In genomic region chr9:22503581-22503980, GRCm38 (mm10) we compare ENCODE assay signal across 32 mouse cellular contexts. TPM values are rescaled to one million over a fixed set of nuclear protein-coding genes. Genes with fewer than 3 reads are reported as not detected.
A peak's percentile ranks its signal among the peaks of the same experiment; 100 is the strongest.
DNase-seq lines count a peak whose midpoint lies in the region; ATAC-seq and TF ChIP-seq lines count a peak whose summit lies in the region.
"Had no signal": no experiment of that assay in that cellular context is flagged by ENCODE, and none has a peak within 500 bp of the region (broad histone marks: within the 10 kb centered on the region; RNA-seq: fewer than 3 reads in every experiment).

No protein-coding gene starts in this region.

- H3K9ac ChIP-seq in kidney, embryonic 14.5 days (ENCODE audit: low read depth, low read length) = no peak overlapping the region
- no peak overlapping the region for H3K9ac ChIP-seq in limb, embryonic 12.5 days (replicated peaks)
- H3K9ac ChIP-seq: embryonic facial prominence, embryonic 13.5 days; embryonic facial prominence, embryonic 15.5 days; forebrain, embryonic 12.5 days; forebrain, embryonic 15.5 days had no signal

- ATAC-seq in kidney, embryonic 14.5 days (ENCODE audit: low FRiP score, low TSS enrichment) = peak; percentile 20; the same call in 1 of the 2 replicates
- ATAC-seq in limb, embryonic 12.5 days (ENCODE audit: insufficient number of reproducible peaks, insufficient read depth, low FRiP score, low TSS enrichment, low read depth) = no peak
- ATAC-seq: activated CD4-positive, CD25-positive, alpha-beta regulatory T cell, adult 4 months; CD4-positive, CD25-positive, alpha-beta regulatory T cell, adult 4 months; Patski had no signal

- no peak for TF ChIP-seq CTCF in brain, embryonic 14.5 days (IDR thresholded peaks at IDR 0.05; ENCODE audit: borderline replicate concordance, extremely low read depth, insufficient read depth, insufficient read length)

- H3K27ac ChIP-seq in kidney, embryonic 14.5 days (ENCODE audit: low read depth, low read length) = no peak overlapping the region
- H3K27ac ChIP-seq in limb, embryonic 12.5 days = peak overlapping the region; percentile 53; the same call in 1 of the 2 replicates
- H3K27ac ChIP-seq in limb, embryonic 10.5 days = no peak overlapping the region
- H3K27ac ChIP-seq: embryonic facial prominence, embryonic 13.5 days; embryonic facial prominence, embryonic 15.5 days; forebrain, embryonic 10.5 days; forebrain, embryonic 12.5 days; forebrain, embryonic 15.5 days had no signal

- 73% methylated on average over 5 of the region's 5 CpGs for WGBS in kidney, embryonic 14.5 days
- WGBS in limb, embryonic 12.5 days = 58% methylated on average over 5 of the region's 5 CpGs
- 78% methylated on average over 5 of the region's 5 CpGs for WGBS in limb, embryonic 10.5 days

- no peak overlapping the region for H3K4me2 ChIP-seq in kidney, embryonic 14.5 days (replicated peaks; ENCODE audit: low read depth, low read length)
- H3K4me2 ChIP-seq in limb, embryonic 12.5 days = no peak overlapping the region
- H3K4me2 ChIP-seq: embryonic facial prominence, embryonic 13.5 days; embryonic facial prominence, embryonic 15.5 days; forebrain, embryonic 12.5 days; forebrain, embryonic 15.5 days had no signal

- H3K9me3 ChIP-seq in kidney, embryonic 14.5 days (ENCODE audit: control insufficient read depth, low read length) = no peaks in the 10 kb centered on the region
- H3K9me3 ChIP-seq in limb, embryonic 12.5 days = no peaks in the 10 kb centered on the region
- no peaks in the 10 kb centered on the region for H3K9me3 ChIP-seq in limb, embryonic 10.5 days (replicated peaks)
- H3K9me3 ChIP-seq: embryonic facial prominence, embryonic 13.5 days; embryonic facial prominence, embryonic 15.5 days; forebrain, embryonic 10.5 days; forebrain, embryonic 12.5 days; forebrain, embryonic 15.5 days; G1E had no signal

- no peak for TF ChIP-seq POLR2A in brain, embryonic 14.5 days (IDR thresholded peaks at IDR 0.05; ENCODE audit: borderline replicate concordance, extremely low read depth, insufficient read depth, insufficient read length, poor library complexity, severe bottlenecking)

- DNase-seq in heart, adult 11 months = peak; percentile 70
- DNase-seq in heart, adult 8-10 months (ENCODE audit: low spot score) = no peak
- DNase-seq in kidney, postnatal 36 days = no peak
- DNase-seq in limb, embryonic 10.5 days (ENCODE audit: low spot score) = no peak
- DNase-seq in brain, embryonic 14.5 days (ENCODE audit: low read depth) = peak; percentile 5
- DNase-seq: adrenal gland, adult 8-10 months; adrenal gland, postnatal 14 days; adrenal gland, postnatal 36 days; B cell, adult 2 months; cerebellum, adult 11 months; cerebellum, adult 18-20 months; cerebellum, adult 8-10 months; cerebellum, adult 9-11 months; cerebellum, postnatal 14 days; cerebellum, postnatal 36 days; embryo, embryonic 11 days had no signal

- H3K4me3 ChIP-seq in kidney, embryonic 14.5 days (ENCODE audit: low read length) = no peak overlapping the region
- H3K4me3 ChIP-seq in limb, embryonic 12.5 days (replicated peaks) = no peak overlapping the region
- no peak overlapping the region for H3K4me3 ChIP-seq in limb, embryonic 10.5 days
- H3K4me3 ChIP-seq: embryonic facial prominence, embryonic 13.5 days; embryonic facial prominence, embryonic 15.5 days; erythroblast, embryonic 14.5 days; forebrain, embryonic 10.5 days; forebrain, embryonic 12.5 days; forebrain, embryonic 15.5 days had no signal

- H3K36me3 ChIP-seq in kidney, embryonic 14.5 days (ENCODE audit: control insufficient read depth, insufficient read depth, low read length) = no peaks in the 10 kb centered on the region
- H3K36me3 ChIP-seq in limb, embryonic 12.5 days = no peaks in the 10 kb centered on the region; the same call in 1 of the 2 replicates
- H3K36me3 ChIP-seq in limb, embryonic 10.5 days = no peaks in the 10 kb centered on the region
- H3K36me3 ChIP-seq: embryonic facial prominence, embryonic 15.5 days; forebrain, embryonic 12.5 days; forebrain, embryonic 15.5 days had no signal

- H3K27me3 ChIP-seq in kidney, embryonic 14.5 days (ENCODE audit: control insufficient read depth, insufficient read depth, low read length) = no peaks in the 10 kb centered on the region
- no peaks in the 10 kb centered on the region for H3K27me3 ChIP-seq in limb, embryonic 12.5 days
- H3K27me3 ChIP-seq in limb, embryonic 10.5 days (ENCODE audit: low read depth, poor library complexity, severe bottlenecking) = no peaks in the 10 kb centered on the region
- H3K27me3 ChIP-seq: CH12.LX; embryonic facial prominence, embryonic 13.5 days; embryonic facial prominence, embryonic 15.5 days; forebrain, embryonic 12.5 days; forebrain, embryonic 15.5 days; Patski had no signal

- H3K4me1 ChIP-seq in kidney, embryonic 14.5 days (ENCODE audit: control insufficient read depth, insufficient read depth, low read length) = no peaks in the 10 kb centered on the region
- peaks cover 14% of the 10 kb centered on the region for H3K4me1 ChIP-seq in limb, embryonic 12.5 days (replicated peaks)
- H3K4me1 ChIP-seq in limb, embryonic 10.5 days = 0 out of 2 replicates have a peak, but pooled peaks cover 4% of the 10 kb centered on the region
- H3K4me1 ChIP-seq: forebrain, embryonic 10.5 days had no signal

RNA-seq across cellular contexts. Expression of gene Bbs9, which starts 28.1 kb away (rescaled TPM):
- total RNA-seq in heart, adult 8-10 months (2022) = 10 to 100 TPM; 13.9 to 15.2 (median 14.9) TPM
- polyA plus RNA-seq in kidney, embryonic 14.5 days (2014; fragmentation: Nextera tagmentation; extraction: Ambion mirVana) = 6.2 and 12.3 TPM in 2 replicates
- 18.1 and 18.5 TPM in 2 replicates for polyA plus RNA-seq in limb, embryonic 12.5 days (2016; fragmentation: Nextera tagmentation; extraction: Ambion mirVana)
- polyA plus RNA-seq in limb, embryonic 10.5 days (2016; fragmentation: Nextera tagmentation; extraction: Ambion mirVana) = 11.2 and 13.5 TPM in 2 replicates
- 21.4 and 21.9 TPM in 2 replicates for polyA plus RNA-seq in brain, embryonic 14.5 days (2012; rRNA removed)
- polyA plus RNA-seq: erythroblast, embryonic 14.5 days had no signal

RNA-seq across cellular contexts. Expression of gene Rp9, which starts 34.0 kb away (rescaled TPM):
- total RNA-seq in heart, adult 8-10 months (2022) = 10 to 100 TPM; 41.3 to 47.6 (median 45.0) TPM
- 72.1 and 86.0 TPM in 2 replicates for polyA plus RNA-seq in kidney, embryonic 14.5 days (2014; fragmentation: Nextera tagmentation; extraction: Ambion mirVana)
- polyA plus RNA-seq in limb, embryonic 12.5 days (2016; fragmentation: Nextera tagmentation; extraction: Ambion mirVana) = 79.9 and 82.0 TPM in 2 replicates
- polyA plus RNA-seq in limb, embryonic 10.5 days (2016; fragmentation: Nextera tagmentation; extraction: Ambion mirVana) = 52.8 and 52.9 TPM in 2 replicates
- 63.9 and 75.0 TPM in 2 replicates for polyA plus RNA-seq in brain, embryonic 14.5 days (2012; rRNA removed)

RNA-seq across cellular contexts. Expression of gene Gm17545, which starts 49.5 kb away (rescaled TPM):
- not detected for total RNA-seq in heart, adult 8-10 months (2022)
- polyA plus RNA-seq in kidney, embryonic 14.5 days (2014; fragmentation: Nextera tagmentation; extraction: Ambion mirVana) = not detected in 2 replicates
- not detected in 2 replicates for polyA plus RNA-seq in limb, embryonic 12.5 days (2016; fragmentation: Nextera tagmentation; extraction: Ambion mirVana)
- polyA plus RNA-seq in limb, embryonic 10.5 days (2016; fragmentation: Nextera tagmentation; extraction: Ambion mirVana) = not detected in 2 replicates
- polyA plus RNA-seq in brain, embryonic 14.5 days (2012; rRNA removed) = not detected in 2 replicates
- total RNA-seq: adrenal gland, adult 18-20 months; adrenal gland, adult 8-10 months; adrenal gland, postnatal 14 days; adrenal gland, postnatal 36 days; CH12.LX; common myeloid progenitor, adult 5-6 weeks; G1E had no signal
- polyA plus RNA-seq: activated CD4-positive, CD25-positive, alpha-beta regulatory T cell, adult 4 months; CD4-positive, CD25-positive, alpha-beta regulatory T cell, adult 4 months; embryonic facial prominence, embryonic 11.5 days; embryonic facial prominence, embryonic 13.5 days; embryonic facial prominence, embryonic 15.5 days; erythroblast, embryonic 14.5 days; forebrain, embryonic 10.5 days; forebrain, embryonic 12.5 days; forebrain, embryonic 15.5 days; G1E; Patski had no signal

Comparison
In these comparisons a context has a peak if more than half of its experiments do, and no peak if none do; other contexts are left out.
1. DNase-seq: peak in heart, adult 11 months (single experiment) and brain, embryonic 14.5 days (single experiment); none in heart, adult 8-10 months (single experiment), kidney, postnatal 36 days (0 of 2) and limb, embryonic 10.5 days (single experiment).